Mouse (Mus musculus): ENCODE measurements at regions not wholly inside any gene's neighbourhood (a gene's known extent, or its start where the extent isn't known, plus 50 kb on each side); places are given as distances from the start of the nearest gene placed in this dataset.

GRCm38 (mm10) chr2:147927792-147928670 is 118.7 kb downstream of the Foxa2 start:
- DNase-seq (ENCODE audit: low read depth, low spot score) = no peak

DNA sequence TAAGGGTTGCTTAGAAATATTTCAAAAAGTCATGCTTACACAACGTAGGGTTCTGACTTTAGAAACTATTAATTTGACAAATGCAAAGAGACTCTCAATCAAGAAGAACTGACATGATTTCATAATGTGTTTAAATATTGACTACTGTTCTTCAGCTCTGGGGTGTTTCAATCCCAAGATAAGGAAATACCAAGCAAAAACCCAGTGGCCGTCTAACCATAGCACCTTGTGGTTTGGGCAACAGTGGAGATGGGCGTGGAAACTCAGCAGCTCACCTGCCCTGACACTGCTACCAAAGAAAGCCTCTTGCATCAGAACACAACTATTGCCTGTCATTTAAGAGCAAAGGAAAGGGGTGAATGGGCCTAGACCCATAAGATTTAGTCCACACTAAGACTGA is 119.9 kb downstream of the Foxa2 start:
- DNase-seq (ENCODE audit: low read depth, low spot score) = no peak

- DNase-seq (ENCODE audit: low read depth, low spot score) = no peak
These were observed 139.4 kb downstream of the Foxa2 start for GRCm38 (mm10) chr2:147907341-147907740.

DNA sequence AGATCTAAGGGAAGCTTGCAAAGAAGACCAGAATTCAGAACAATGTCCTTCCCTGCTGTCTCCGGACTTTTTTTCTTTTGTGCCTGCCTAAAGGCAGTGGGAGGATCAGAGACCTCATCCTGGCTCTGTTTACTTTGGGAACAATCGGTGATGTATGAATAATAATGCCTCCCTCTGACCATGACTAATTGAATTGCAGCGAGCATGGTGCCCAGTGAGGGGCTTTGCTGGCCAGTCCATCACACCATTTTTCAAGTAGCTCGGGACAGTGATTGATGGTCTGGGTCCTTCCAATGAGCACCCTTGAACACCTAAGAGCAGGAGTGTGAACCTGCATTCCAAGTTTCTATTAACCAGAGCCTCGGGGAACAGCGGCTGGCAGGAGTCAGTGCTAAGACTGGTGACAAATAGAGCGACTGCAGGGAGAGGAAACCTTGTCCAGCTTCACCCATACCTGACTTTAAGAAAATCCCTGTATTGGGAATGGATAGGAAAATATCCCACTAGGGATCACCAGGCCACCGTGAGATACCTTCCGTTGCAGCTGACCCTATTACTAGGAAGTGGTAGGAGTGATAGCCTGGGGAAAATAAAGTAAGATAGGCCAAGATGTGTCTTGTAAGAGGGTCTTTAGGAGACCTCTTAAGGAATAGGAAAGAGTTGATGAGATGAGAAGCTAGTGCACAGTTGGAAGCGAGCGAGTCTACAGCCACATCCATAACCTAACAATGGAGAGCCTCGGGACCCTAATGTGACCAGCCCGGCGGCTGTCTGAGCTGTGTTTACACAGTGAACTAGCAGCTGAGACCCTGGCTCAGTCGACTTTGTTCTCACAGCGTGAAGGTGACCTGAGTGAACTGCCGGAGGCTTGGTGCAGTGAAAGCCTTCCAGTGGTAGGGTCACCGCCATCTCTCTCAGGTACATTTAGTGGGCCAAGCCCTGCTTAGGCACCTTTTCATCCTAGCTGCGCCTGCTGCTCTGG is 140.7 kb downstream of the Foxa2 start:
- no peak for DNase-seq (ENCODE audit: low read depth, low spot score)

DNA sequence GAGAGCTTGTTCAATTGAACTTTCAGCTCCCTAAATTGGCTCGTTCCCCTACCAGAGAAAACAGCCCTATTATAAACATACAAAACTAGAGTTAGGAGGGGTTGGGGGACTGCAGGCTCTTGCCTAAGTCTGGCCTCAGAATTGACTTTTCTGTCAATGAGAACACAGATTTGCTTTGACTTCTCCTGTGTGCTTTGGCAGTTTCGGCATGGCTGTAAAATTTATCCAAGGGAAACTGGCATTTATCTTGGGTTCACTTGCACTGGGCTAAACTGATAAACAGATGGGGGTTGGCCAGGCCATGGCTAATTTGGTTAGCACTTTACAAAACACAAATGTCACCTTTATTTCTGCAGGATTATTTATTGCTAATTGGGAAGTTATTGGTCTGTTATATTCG is 141.7 kb downstream of the Foxa2 start:
- DNase-seq (ENCODE audit: low read depth, low spot score) = no peak

DNA sequence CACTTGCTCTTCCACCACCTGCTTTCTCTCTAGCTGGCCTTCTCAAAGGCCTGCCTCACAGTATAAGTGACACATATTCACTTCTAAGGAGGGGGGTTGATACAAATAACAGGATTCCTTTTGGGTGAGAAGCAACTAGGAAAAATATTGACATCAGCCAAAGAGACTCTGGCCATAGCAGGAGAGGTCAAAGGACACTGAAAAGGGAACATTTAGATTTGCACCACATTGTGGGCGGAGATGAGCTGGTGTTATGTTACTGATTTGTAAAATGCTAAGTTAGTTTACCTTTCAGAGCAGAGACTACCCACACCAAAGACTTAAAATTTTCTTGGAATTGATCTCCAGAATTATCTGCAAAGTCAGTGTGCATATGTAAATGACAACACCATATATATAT is 147.5 kb downstream of the Foxa2 start:
- no peak for DNase-seq (ENCODE audit: low read depth, low spot score)

- no peak for DNase-seq (ENCODE audit: low read depth, low spot score)
These were observed 151.1 kb downstream of the Foxa2 start for GRCm38 (mm10) chr2:147895691-147896090.

- no peak for DNase-seq (ENCODE audit: low read depth, low spot score)
These were observed 152.6 kb downstream of the Foxa2 start for GRCm38 (mm10) chr2:147894213-147894612.

DNA sequence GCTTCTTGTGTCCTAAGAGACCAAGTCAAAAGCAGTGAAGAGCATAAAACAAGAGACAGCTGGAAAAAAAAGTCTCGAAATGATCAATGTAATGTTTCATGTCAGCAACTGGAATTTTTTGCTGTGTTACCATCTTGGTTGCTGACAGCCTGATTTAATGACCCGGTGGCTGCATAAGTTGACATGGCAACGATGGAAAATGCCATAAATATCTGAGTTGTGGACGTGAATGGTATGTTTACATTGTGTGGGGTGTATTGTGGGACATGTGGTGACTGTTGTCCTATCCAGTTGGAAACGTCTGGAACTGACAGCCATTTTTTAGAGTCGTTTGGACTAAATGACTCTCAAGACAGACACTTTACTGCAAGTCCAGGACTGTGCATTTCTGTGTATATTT is 160.6 kb downstream of the Foxa2 start:
- DNase-seq (ENCODE audit: low read depth, low spot score) = no peak

GRCm38 (mm10) chr2:147877907-147878306 is 168.9 kb downstream of the Foxa2 start:
- no peak for DNase-seq (ENCODE audit: low read depth, low spot score)

- no peak for DNase-seq (ENCODE audit: low read depth, low spot score)
These were observed 169.2 kb downstream of the Foxa2 start for GRCm38 (mm10) chr2:147877543-147877904.

GRCm38 (mm10) chr2:147876708-147877542 is 169.8 kb downstream of the Foxa2 start:
- DNase-seq (ENCODE audit: low read depth, low spot score) = no peak

- DNase-seq (ENCODE audit: low read depth, low spot score) = no peak
These were observed 173.8 kb downstream of the Foxa2 start for GRCm38 (mm10) chr2:147872972-147873371.

DNA sequence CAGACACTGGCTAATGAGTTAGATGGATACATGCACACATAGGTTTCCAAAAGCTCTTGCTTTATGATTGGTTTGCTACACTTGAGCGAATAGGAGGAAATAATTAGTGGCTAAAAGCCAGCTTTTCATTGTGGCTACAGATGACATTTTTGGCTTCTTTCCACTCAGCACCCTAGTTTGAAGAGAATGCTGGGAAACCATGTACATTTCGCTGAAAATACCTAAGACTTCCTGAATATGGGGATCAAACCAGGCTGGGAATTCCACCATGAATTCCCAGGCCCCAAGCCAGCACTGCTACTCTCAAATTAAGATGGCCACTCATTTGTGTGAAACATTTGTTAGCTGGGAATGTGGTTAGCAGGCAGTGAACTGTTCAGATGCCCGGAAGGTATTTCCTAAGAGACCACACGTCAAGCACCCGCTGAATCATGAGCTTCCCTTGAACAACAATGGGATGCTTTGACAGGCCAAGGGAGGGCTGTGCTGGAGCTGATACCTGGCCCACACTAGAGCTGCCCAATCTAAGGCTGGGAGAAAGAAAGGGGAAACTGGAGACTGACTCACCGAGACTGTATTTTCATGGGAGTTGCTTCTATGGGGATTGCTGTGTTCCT is 195.5 kb downstream of the Foxa2 start:
- no peak for DNase-seq (ENCODE audit: low read depth, low spot score)

- no peak for DNase-seq (ENCODE audit: low read depth, low spot score)
These were observed 199.6 kb downstream of the Foxa2 start for GRCm38 (mm10) chr2:147846968-147847749.

GRCm38 (mm10) chr2:147845256-147845655 is 201.5 kb downstream of the Foxa2 start:
- DNase-seq (ENCODE audit: low read depth, low spot score) = no peak

DNA sequence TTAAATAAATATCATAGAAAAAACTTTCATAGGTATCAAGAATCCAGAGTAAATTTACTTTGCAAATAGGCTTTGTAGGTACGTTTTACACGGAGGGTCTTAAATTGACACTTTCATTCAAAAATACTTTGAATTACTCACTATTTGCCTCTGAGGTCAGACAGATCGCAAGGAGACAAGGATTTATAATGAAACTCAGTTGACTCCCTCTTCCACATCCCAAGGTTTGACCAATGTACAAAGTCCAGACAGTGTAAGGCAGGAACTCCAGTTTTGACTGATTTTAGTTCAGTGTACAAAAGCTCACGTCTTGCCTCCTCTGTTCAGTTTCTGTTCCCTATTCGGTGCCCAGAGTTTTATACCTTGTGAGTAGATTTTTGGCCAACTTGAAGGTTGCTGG is 205.8 kb downstream of the Foxa2 start:
- no peak for DNase-seq (ENCODE audit: low read depth, low spot score)

- no peak for DNase-seq (ENCODE audit: low read depth, low spot score)
These were observed 208.2 kb downstream of the Foxa2 start for GRCm38 (mm10) chr2:147838613-147839012.

DNA sequence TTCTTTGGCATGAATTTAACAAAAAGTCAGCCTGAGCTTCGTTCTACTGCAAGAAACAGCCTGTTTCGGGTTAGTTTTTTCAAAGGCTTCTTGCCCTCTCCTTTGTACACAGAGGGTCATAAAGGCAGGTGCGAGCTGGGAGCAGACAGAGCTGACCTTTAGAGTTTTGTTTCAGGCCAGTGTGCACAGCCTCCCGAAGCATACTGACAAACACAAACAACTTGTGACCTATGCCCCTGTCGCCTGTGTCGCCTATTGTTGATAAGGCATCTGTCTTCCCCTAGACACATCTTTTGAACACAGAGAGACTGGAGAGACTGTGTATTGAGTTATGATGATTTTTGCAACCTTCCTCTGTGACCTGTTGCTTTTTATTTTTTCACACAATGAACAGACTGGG is 216.2 kb downstream of the Foxa2 start:
- no peak for DNase-seq (ENCODE audit: low read depth, low spot score)

DNA sequence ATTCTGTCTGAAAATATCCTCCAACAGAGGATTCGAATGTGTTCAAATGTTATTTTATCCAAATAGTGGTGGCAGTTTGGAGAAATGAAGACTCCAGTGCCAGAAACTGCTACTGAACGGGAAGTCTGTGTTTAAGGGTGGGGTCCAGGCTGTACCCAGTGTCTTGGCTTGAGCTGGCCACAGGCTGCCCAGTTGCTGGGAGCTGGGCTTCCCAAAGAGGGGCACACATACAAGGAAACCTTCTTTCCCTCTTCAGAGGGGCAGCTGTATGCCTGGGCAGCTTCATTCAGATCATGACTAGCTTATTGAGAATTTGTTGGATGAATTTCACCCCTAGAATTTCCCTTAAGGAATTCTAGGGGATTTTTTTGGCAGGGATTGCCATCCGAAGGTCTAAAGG is 229.8 kb downstream of the Foxa2 start:
- DNase-seq (ENCODE audit: low read depth, low spot score) = no peak
